Mouse (Mus musculus): ENCODE results near the gene Plcz1. TPM values are rescaled to one million over a fixed set of nuclear protein-coding genes. Genes with fewer than 3 reads are reported as not detected.

The Plcz1 gene
- polyA plus RNA-seq (2015; fragmentation: Nextera tagmentation; extraction: Ambion mirVana) = 0.53 and 0.97 TPM in 2 replicates

GRCm38 (mm10) chr6:140041357-140041756, at the start of gene Plcz1:
Gene Plcz1 (minus strand): TSS chr6:140041457.
- Histone ChIP-seq H3K27me3 (ENCODE audit: control insufficient read depth, insufficient read depth, low read depth, low read length) (no peaks in the 10 kb centered on the region), H3K4me3 (ENCODE audit: low read depth, low read length) (no peak within 1 kb of the TSS), H3K9me3 (replicated peaks; ENCODE audit: control insufficient read depth, low read length, poor library complexity, severe bottlenecking) (no peaks in the 10 kb centered on the region), H3K36me3 (ENCODE audit: control insufficient read depth, insufficient read depth, low read length) (no peaks in the 10 kb centered on the region), H3K4me2 (ENCODE audit: low read length) (no peak within 1 kb of the TSS), H3K9ac (ENCODE audit: low read depth, low read length) (no peak within 1 kb of the TSS), H3K27ac (ENCODE audit: low read length) (no peak within 1 kb of the TSS), H3K4me1 (ENCODE audit: control insufficient read depth, insufficient read depth, low read length) (no peaks in the 10 kb centered on the region)
- ATAC-seq = no peak
- 92% methylated on average over 5 of the region's 5 CpGs for WGBS

DNA sequence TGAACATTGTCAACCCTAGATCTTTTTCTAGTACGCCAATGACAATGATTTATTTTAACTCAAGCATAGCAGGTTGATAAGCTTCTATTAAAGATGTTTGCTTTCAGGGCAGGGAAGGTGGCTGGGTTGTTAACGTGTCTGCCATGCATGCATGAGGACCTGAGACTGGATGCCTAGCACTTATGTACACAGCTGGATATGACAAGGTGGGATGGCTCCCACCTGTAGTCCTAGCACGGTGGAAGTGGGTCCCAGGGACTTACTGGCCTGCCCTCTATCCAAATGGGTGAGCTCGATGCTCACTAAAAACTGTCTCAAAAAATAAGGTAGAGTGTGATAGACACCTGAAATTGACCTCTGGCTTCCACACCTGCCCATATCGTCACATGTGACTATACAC, 48.6 kb upstream of the Plcz1 start:
- H3K9ac ChIP-seq (ENCODE audit: low read depth, low read length) = no peak overlapping the region
- H3K27ac ChIP-seq (ENCODE audit: low read length) = no peak overlapping the region
- H3K4me3 ChIP-seq (ENCODE audit: low read depth, low read length) = no peak overlapping the region
- no peaks in the 10 kb centered on the region for H3K4me1 ChIP-seq (ENCODE audit: control insufficient read depth, insufficient read depth, low read length)
- ATAC-seq = no peak
- no peaks in the 10 kb centered on the region for H3K9me3 ChIP-seq (replicated peaks; ENCODE audit: control insufficient read depth, low read length, poor library complexity, severe bottlenecking)
- no peaks in the 10 kb centered on the region for H3K36me3 ChIP-seq (ENCODE audit: control insufficient read depth, insufficient read depth, low read length)
- no peaks in the 10 kb centered on the region for H3K27me3 ChIP-seq (ENCODE audit: control insufficient read depth, insufficient read depth, low read depth, low read length)
- no peak overlapping the region for H3K4me2 ChIP-seq (ENCODE audit: low read length)
- WGBS = 87% methylated on average over 5 of the region's 5 CpGs

DNA sequence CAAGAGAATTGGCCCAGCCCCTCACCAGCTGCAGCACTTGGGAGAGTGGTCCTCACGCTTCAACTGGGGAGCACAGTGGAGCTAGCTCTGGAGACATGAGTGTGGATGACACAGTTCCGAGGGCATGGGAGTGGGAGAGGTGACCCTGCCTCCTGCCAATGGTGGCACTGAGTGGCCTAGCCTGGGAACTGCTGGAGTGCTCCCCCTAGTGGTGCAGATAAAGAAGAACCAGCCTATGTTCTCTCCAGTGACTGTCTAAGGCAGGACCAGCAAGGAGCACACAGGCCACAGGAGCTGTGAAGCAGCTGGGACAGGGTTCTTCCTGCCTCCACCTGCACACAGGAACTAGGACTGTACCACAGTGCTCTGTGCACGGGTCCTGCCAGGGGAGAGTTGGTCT, 40.5 kb upstream of the Plcz1 start:
- ATAC-seq = no peak
- Histone ChIP-seq H3K27ac (ENCODE audit: low read length) (no peak overlapping the region), H3K9ac (ENCODE audit: low read depth, low read length) (no peak overlapping the region), H3K4me1 (ENCODE audit: control insufficient read depth, insufficient read depth, low read length) (no peaks in the 10 kb centered on the region), H3K4me3 (ENCODE audit: low read depth, low read length) (no peak overlapping the region), H3K9me3 (replicated peaks; ENCODE audit: control insufficient read depth, low read length, poor library complexity, severe bottlenecking) (no peaks in the 10 kb centered on the region; the same call in 1 of the 2 replicates), H3K27me3 (ENCODE audit: control insufficient read depth, insufficient read depth, low read depth, low read length) (no peaks in the 10 kb centered on the region), H3K4me2 (ENCODE audit: low read length) (no peak overlapping the region), H3K36me3 (ENCODE audit: control insufficient read depth, insufficient read depth, low read length) (no peaks in the 10 kb centered on the region)
- 81% methylated on average over 3 of the region's 3 CpGs for WGBS

DNA sequence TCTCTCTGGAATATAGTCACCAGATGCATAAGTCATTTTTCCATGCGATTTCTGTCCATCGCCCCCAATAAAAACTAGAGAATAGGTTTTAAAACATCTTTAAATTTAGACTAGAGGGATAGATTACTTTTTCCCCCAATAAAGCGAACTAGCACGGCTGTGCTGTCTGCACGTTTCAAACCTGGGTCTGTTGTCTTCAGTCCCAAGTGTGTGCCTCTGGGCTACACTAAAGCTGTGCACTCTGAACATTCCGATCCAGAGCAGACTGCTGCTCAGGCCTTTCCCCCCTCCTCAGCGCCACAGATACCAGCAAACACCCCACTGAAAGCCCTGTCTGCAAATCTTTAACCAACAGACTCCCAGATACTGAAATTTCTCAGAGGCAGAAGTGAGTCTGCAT, 39.7 kb upstream of the Plcz1 start:
- no peaks in the 10 kb centered on the region for H3K36me3 ChIP-seq (ENCODE audit: control insufficient read depth, insufficient read depth, low read length)
- no peak overlapping the region for H3K4me3 ChIP-seq (ENCODE audit: low read depth, low read length)
- ATAC-seq = no peak
- H3K9ac ChIP-seq (ENCODE audit: low read depth, low read length) = no peak overlapping the region
- H3K9me3 ChIP-seq (replicated peaks; ENCODE audit: control insufficient read depth, low read length, poor library complexity, severe bottlenecking) = no peaks in the 10 kb centered on the region; the same call in 1 of the 2 replicates
- WGBS = 94% methylated on average over 7 of the region's 7 CpGs
- H3K27ac ChIP-seq (ENCODE audit: low read length) = no peak overlapping the region
- H3K4me1 ChIP-seq (ENCODE audit: control insufficient read depth, insufficient read depth, low read length) = no peaks in the 10 kb centered on the region
- H3K27me3 ChIP-seq (ENCODE audit: control insufficient read depth, insufficient read depth, low read depth, low read length) = no peaks in the 10 kb centered on the region
- H3K4me2 ChIP-seq (ENCODE audit: low read length) = no peak overlapping the region

- Histone ChIP-seq H3K27ac (ENCODE audit: low read length) (no peak overlapping the region), H3K36me3 (ENCODE audit: control insufficient read depth, insufficient read depth, low read length) (no peaks in the 10 kb centered on the region), H3K9ac (ENCODE audit: low read depth, low read length) (no peak overlapping the region), H3K4me2 (ENCODE audit: low read length) (no peak overlapping the region), H3K27me3 (ENCODE audit: control insufficient read depth, insufficient read depth, low read depth, low read length) (no peaks in the 10 kb centered on the region), H3K4me1 (ENCODE audit: control insufficient read depth, insufficient read depth, low read length) (no peaks in the 10 kb centered on the region), H3K9me3 (replicated peaks; ENCODE audit: control insufficient read depth, low read length, poor library complexity, severe bottlenecking) (no peaks in the 10 kb centered on the region), H3K4me3 (ENCODE audit: low read depth, low read length) (no peak overlapping the region)
- no peak for ATAC-seq
- 78% methylated on average over 8 of the region's 8 CpGs for whole genome bisulfite sequencing
Observed at GRCm38 (mm10) chr6:140069177-140069576, 27.9 kb upstream of the Plcz1 start.

- no peak overlapping the region for H3K4me2 ChIP-seq (ENCODE audit: low read length)
- no peak overlapping the region for H3K27ac ChIP-seq (ENCODE audit: low read length)
- no peak overlapping the region for H3K4me3 ChIP-seq (ENCODE audit: low read depth, low read length)
- H3K9me3 ChIP-seq (replicated peaks; ENCODE audit: control insufficient read depth, low read length, poor library complexity, severe bottlenecking) = no peaks in the 10 kb centered on the region
- no peaks in the 10 kb centered on the region for H3K4me1 ChIP-seq (ENCODE audit: control insufficient read depth, insufficient read depth, low read length)
- H3K27me3 ChIP-seq (ENCODE audit: control insufficient read depth, insufficient read depth, low read depth, low read length) = no peaks in the 10 kb centered on the region
- no peaks in the 10 kb centered on the region for H3K36me3 ChIP-seq (ENCODE audit: control insufficient read depth, insufficient read depth, low read length)
- 78% methylated on average over 5 of the region's 5 CpGs for WGBS
- no peak for ATAC-seq
- H3K9ac ChIP-seq (ENCODE audit: low read depth, low read length) = no peak overlapping the region
Observed at GRCm38 (mm10) chr6:140054271-140054928, 13.1 kb upstream of the Plcz1 start.

GRCm38 (mm10) chr6:140051476-140051875, 10.2 kb upstream of the Plcz1 start:
- Histone ChIP-seq H3K9me3 (replicated peaks; ENCODE audit: control insufficient read depth, low read length, poor library complexity, severe bottlenecking) (no peaks in the 10 kb centered on the region), H3K4me3 (ENCODE audit: low read depth, low read length) (no peak overlapping the region), H3K4me2 (ENCODE audit: low read length) (no peak overlapping the region), H3K27me3 (ENCODE audit: control insufficient read depth, insufficient read depth, low read depth, low read length) (no peaks in the 10 kb centered on the region), H3K9ac (ENCODE audit: low read depth, low read length) (no peak overlapping the region), H3K27ac (ENCODE audit: low read length) (no peak overlapping the region), H3K36me3 (ENCODE audit: control insufficient read depth, insufficient read depth, low read length) (no peaks in the 10 kb centered on the region), H3K4me1 (ENCODE audit: control insufficient read depth, insufficient read depth, low read length) (no peaks in the 10 kb centered on the region)
- 86% methylated on average over 5 of the region's 5 CpGs for WGBS
- no peak for ATAC-seq

DNA sequence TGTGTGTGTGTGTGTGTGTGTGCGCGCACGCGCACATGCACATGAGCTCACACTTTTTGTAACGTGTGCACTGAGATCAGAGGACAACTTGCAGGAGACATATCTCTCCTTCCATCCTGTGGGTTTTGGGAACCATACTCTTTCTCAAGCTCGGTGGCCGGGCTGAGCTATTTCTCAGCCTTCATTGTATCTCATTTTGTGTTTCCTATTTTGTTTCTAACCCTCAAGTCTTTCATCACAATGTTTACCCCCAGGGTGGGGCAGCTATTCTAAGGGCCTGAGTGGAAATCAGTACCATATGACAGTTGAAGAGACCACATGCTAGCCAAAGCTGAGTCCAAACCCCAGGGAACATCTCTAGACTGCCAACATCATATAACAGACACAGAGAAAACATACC, 305 bp downstream of the Plcz1 start, which contains the start of gene Capza3:
Gene Capza3, plus strand, starts transcription at position 301 of the 400 bp plus-strand sequence.
- Histone ChIP-seq H3K4me3 (ENCODE audit: low read depth, low read length) (no peak within 1 kb of the TSS), H3K4me1 (ENCODE audit: control insufficient read depth, insufficient read depth, low read length) (no peaks in the 10 kb centered on the region), H3K27ac (ENCODE audit: low read length) (no peak within 1 kb of the TSS), H3K9ac (ENCODE audit: low read depth, low read length) (no peak within 1 kb of the TSS), H3K9me3 (replicated peaks; ENCODE audit: control insufficient read depth, low read length, poor library complexity, severe bottlenecking) (no peaks in the 10 kb centered on the region), H3K4me2 (ENCODE audit: low read length) (no peak within 1 kb of the TSS), H3K36me3 (ENCODE audit: control insufficient read depth, insufficient read depth, low read length) (no peaks in the 10 kb centered on the region), H3K27me3 (ENCODE audit: control insufficient read depth, insufficient read depth, low read depth, low read length) (no peaks in the 10 kb centered on the region)
- WGBS = 96% methylated on average over 7 of the region's 7 CpGs
- ATAC-seq = no peak

GRCm38 (mm10) chr6:140024404-140024803, 16.9 kb downstream of the Plcz1 start:
- Histone ChIP-seq H3K4me1 (ENCODE audit: control insufficient read depth, insufficient read depth, low read length) (no peaks in the 10 kb centered on the region), H3K27ac (ENCODE audit: low read length) (no peak overlapping the region), H3K27me3 (ENCODE audit: control insufficient read depth, insufficient read depth, low read depth, low read length) (no peaks in the 10 kb centered on the region), H3K9me3 (replicated peaks; ENCODE audit: control insufficient read depth, low read length, poor library complexity, severe bottlenecking) (no peaks in the 10 kb centered on the region), H3K4me2 (ENCODE audit: low read length) (no peak overlapping the region), H3K9ac (ENCODE audit: low read depth, low read length) (no peak overlapping the region), H3K36me3 (ENCODE audit: control insufficient read depth, insufficient read depth, low read length) (no peaks in the 10 kb centered on the region), H3K4me3 (ENCODE audit: low read depth, low read length) (no peak overlapping the region)
- no peak for ATAC-seq
- 88% methylated on average over 7 of the region's 7 CpGs for WGBS
